In genomic region chr3:135513270-135513669, GRCm38 (mm10) we compare ENCODE assay signal across 8 mouse cellular contexts. TPM values are rescaled to one million over a fixed set of nuclear protein-coding genes. Genes with fewer than 3 reads are reported as not detected.
DNase-seq lines count a peak whose midpoint lies in the region; ATAC-seq lines count a peak whose summit lies in the region.

No protein-coding gene starts in this region.

- peak; percentile 36 for DNase-seq in embryo, embryonic 10.5 days (ENCODE audit: low spot score)
- no peak for DNase-seq in embryo, embryonic 11 days
- peak; percentile 40 for DNase-seq in thymus, postnatal 0 days (ENCODE audit: low spot score)
- no peak for DNase-seq in thymus, postnatal 4 days
- DNase-seq in gastrocnemius, postnatal 4 days (ENCODE audit: low spot score in 2 of 2), result no peak
- no peak for DNase-seq in spleen, adult 12 weeks (ENCODE audit: low spot score)
- DNase-seq in left cerebral cortex, adult 9 months (ENCODE audit: low spot score in 2 of 2), result no peak

- ATAC-seq in inflammation-experienced regulatory T-cells, adult 6 months, result peak; percentile 88

RNA-seq across cellular contexts. Expression of gene Manba, which starts 27.9 kb away (rescaled TPM):
- 8.4 and 9.3 TPM in 2 replicates for polyA plus RNA-seq in thymus, postnatal 0 days (2015; fragmentation: Nextera tagmentation; extraction: Ambion mirVana)
- polyA plus RNA-seq in inflammation-experienced regulatory T-cells, adult 6 months (2017; shearing (Covaris generic)), result 10 to 100 TPM; 18.0 to 26.9 (median 26.4) TPM
- 10 to 100 TPM; 10.9 to 12.7 TPM for total RNA-seq in gastrocnemius, postnatal 4 days (2021)

Comparison
In these comparisons a context has a peak if more than half of its experiments do, and no peak if none do; other contexts are left out.
1. DNase-seq: peak in embryo, embryonic 10.5 days (single experiment) and thymus, postnatal 0 days (single experiment); none in embryo, embryonic 11 days (single experiment), thymus, postnatal 4 days (single experiment), gastrocnemius, postnatal 4 days (0 of 2), spleen, adult 12 weeks (single experiment) and left cerebral cortex, adult 9 months (0 of 2).